18 mouse cellular contexts compared by ENCODE assay signal in genomic region chr4:10072500-10073106, GRCm38 (mm10).
DNase-seq lines count a peak whose midpoint lies in the region; ATAC-seq and TF ChIP-seq lines count a peak whose summit lies in the region.
"Had no signal": no experiment of that assay in that cellular context is flagged by ENCODE, and none has a peak within 500 bp of the region (broad histone marks: within the 10 kb centered on the region; RNA-seq: fewer than 3 reads in every experiment).

No protein-coding gene starts in this region.

- no peaks in the 10 kb centered on the region for H3K4me1 ChIP-seq in lung, embryonic 14.5 days (ENCODE audit: insufficient read depth)
- peaks cover 8% of the 10 kb centered on the region for H3K4me1 ChIP-seq in heart, postnatal 0 days (ENCODE audit: control insufficient read depth, insufficient read depth)
- no peaks in the 10 kb centered on the region for H3K4me1 ChIP-seq in midbrain, embryonic 14.5 days (ENCODE audit: control insufficient read depth, insufficient read depth, low read length)
- H3K4me1 ChIP-seq: embryonic facial prominence, embryonic 12.5 days; hindbrain, embryonic 12.5 days; midbrain, embryonic 12.5 days; neural tube, embryonic 15.5 days had no signal

- H3K27me3 ChIP-seq in lung, embryonic 14.5 days (ENCODE audit: insufficient read depth, low read length): no peaks in the 10 kb centered on the region
- no peaks in the 10 kb centered on the region for H3K27me3 ChIP-seq in heart, postnatal 0 days (ENCODE audit: control insufficient read depth, insufficient read depth, low read length)
- H3K27me3 ChIP-seq in midbrain, embryonic 14.5 days (ENCODE audit: control insufficient read depth, insufficient read depth, low read length): no peaks in the 10 kb centered on the region
- H3K27me3 ChIP-seq: embryonic facial prominence, embryonic 12.5 days; hindbrain, embryonic 12.5 days; midbrain, embryonic 12.5 days; neural tube, embryonic 15.5 days had no signal

- H3K9me3 ChIP-seq in lung, embryonic 14.5 days (ENCODE audit: low read depth, low read length): no peaks in the 10 kb centered on the region
- no peaks in the 10 kb centered on the region for H3K9me3 ChIP-seq in heart, postnatal 0 days (replicated peaks; ENCODE audit: control insufficient read depth, low read length)
- no peaks in the 10 kb centered on the region for H3K9me3 ChIP-seq in midbrain, embryonic 14.5 days (ENCODE audit: control insufficient read depth, low read length)
- H3K9me3 ChIP-seq: embryonic facial prominence, embryonic 12.5 days; hindbrain, embryonic 12.5 days; midbrain, embryonic 12.5 days; neural tube, embryonic 15.5 days had no signal

- TF ChIP-seq CTCF in lung, embryonic 14.5 days (IDR thresholded peaks at IDR 0.05; ENCODE audit: low read depth): no peak
- no peak for TF ChIP-seq CTCF in heart, postnatal 0 days (IDR thresholded peaks at IDR 0.05; ENCODE audit: low read depth)

- H3K4me3 ChIP-seq in lung, embryonic 14.5 days (ENCODE audit: low read depth, low read length): no peak overlapping the region
- no peak overlapping the region for H3K4me3 ChIP-seq in heart, postnatal 0 days (ENCODE audit: low read depth, low read length)
- H3K4me3 ChIP-seq in midbrain, embryonic 14.5 days (replicated peaks; ENCODE audit: low read depth, low read length): no peak overlapping the region
- H3K4me3 ChIP-seq: embryonic facial prominence, embryonic 12.5 days; hindbrain, embryonic 12.5 days; midbrain, embryonic 12.5 days; myocyte; neural tube, embryonic 15.5 days had no signal

- WGBS in lung, embryonic 14.5 days: 44% methylated on average over 5 of the region's 5 CpGs
- WGBS in heart, postnatal 0 days: 9% methylated on average over 5 of the region's 5 CpGs
- WGBS in midbrain, embryonic 14.5 days: 89% methylated on average over 5 of the region's 5 CpGs

- no peak for TF ChIP-seq EP300 in heart, postnatal 0 days (IDR thresholded peaks at IDR 0.05; ENCODE audit: low read depth)

- no peak overlapping the region for H3K9ac ChIP-seq in lung, embryonic 14.5 days
- H3K9ac ChIP-seq in heart, postnatal 0 days (replicated peaks; ENCODE audit: low read depth, low read length): no peak overlapping the region
- no peak overlapping the region for H3K9ac ChIP-seq in midbrain, embryonic 14.5 days (replicated peaks; ENCODE audit: low read length)
- H3K9ac ChIP-seq: embryonic facial prominence, embryonic 12.5 days; hindbrain, embryonic 12.5 days; midbrain, embryonic 12.5 days; neural tube, embryonic 15.5 days had no signal

- no peak overlapping the region for H3K4me2 ChIP-seq in lung, embryonic 14.5 days
- H3K4me2 ChIP-seq in heart, postnatal 0 days (ENCODE audit: low read depth, low read length): no peak overlapping the region
- no peak overlapping the region for H3K4me2 ChIP-seq in midbrain, embryonic 14.5 days (ENCODE audit: low read length)
- H3K4me2 ChIP-seq: embryonic facial prominence, embryonic 12.5 days; hindbrain, embryonic 12.5 days; midbrain, embryonic 12.5 days; neural tube, embryonic 15.5 days had no signal

- H3K27ac ChIP-seq in lung, embryonic 14.5 days (ENCODE audit: low read depth): no peak overlapping the region
- no peak overlapping the region for H3K27ac ChIP-seq in heart, postnatal 0 days (ENCODE audit: low read depth)
- H3K27ac ChIP-seq in midbrain, embryonic 14.5 days (replicated peaks; ENCODE audit: low read depth, low read length): no peak overlapping the region
- H3K27ac ChIP-seq: embryonic facial prominence, embryonic 12.5 days; hindbrain, embryonic 12.5 days; macrophage; midbrain, embryonic 12.5 days; neural tube, embryonic 15.5 days had no signal

- peak; percentile 11 for DNase-seq in lung, embryonic 14.5 days
- no peak for DNase-seq in lung, postnatal 10 days
- peak; percentile 14 to 20 for DNase-seq in heart, adult 9 months (ENCODE audit: low spot score in 2 of 2)
- peak; percentile 47 for DNase-seq in heart, postnatal 0 days (ENCODE audit: low spot score)
- DNase-seq in retina, embryonic 14.5 days (ENCODE audit: low spot score): no peak
- DNase-seq in layer of hippocampus, postnatal 10 days (ENCODE audit: low spot score in 2 of 2): no peak
- no peak for DNase-seq in midbrain, embryonic 14.5 days
- DNase-seq in cerebellum, adult 9-10 months: no peak
- DNase-seq: kidney, adult 9 months; kidney, postnatal 36 days; right cerebral cortex, postnatal 4 days; thymus, postnatal 36 days had no signal

- no peaks in the 10 kb centered on the region for H3K36me3 ChIP-seq in lung, embryonic 14.5 days (ENCODE audit: insufficient read depth)
- no peaks in the 10 kb centered on the region for H3K36me3 ChIP-seq in heart, postnatal 0 days (replicated peaks; ENCODE audit: control insufficient read depth, insufficient read depth, low read length)
- no peaks in the 10 kb centered on the region for H3K36me3 ChIP-seq in midbrain, embryonic 14.5 days (ENCODE audit: control insufficient read depth, insufficient read depth, low read length)
- H3K36me3 ChIP-seq: embryonic facial prominence, embryonic 12.5 days; hindbrain, embryonic 12.5 days; midbrain, embryonic 12.5 days; neural tube, embryonic 15.5 days had no signal

- peak; percentile 35; the same call in 1 of the 2 replicates for ATAC-seq in lung, embryonic 14.5 days (ENCODE audit: insufficient read depth)
- peak; percentile 67 for ATAC-seq in heart, postnatal 0 days (ENCODE audit: insufficient read depth, low read depth)
- no peak for ATAC-seq in midbrain, embryonic 14.5 days (ENCODE audit: low FRiP score, low TSS enrichment)

Comparison
In these comparisons a context has a peak if more than half of its experiments do, and no peak if none do; other contexts are left out.
1. DNase-seq: peak in lung, embryonic 14.5 days (single experiment), heart, adult 9 months (2 of 2) and heart, postnatal 0 days (single experiment); none in lung, postnatal 10 days (single experiment), retina, embryonic 14.5 days (single experiment), layer of hippocampus, postnatal 10 days (0 of 2), midbrain, embryonic 14.5 days (single experiment) and cerebellum, adult 9-10 months (single experiment).